Mouse (Mus musculus) small intestine, adult 10 weeks (tissue): ENCODE results near the gene Try5. TPM values are rescaled to one million over a fixed set of nuclear protein-coding genes. Genes with fewer than 3 reads are reported as not detected.

Experiments used
- polyA plus RNA-seq: library from polyadenylated mRNA; stranded (reverse); fragments of 350-450 nt; fragmentation: Illumina TruSeq; extraction: RNeasy Lipid Tissue Mini Kit (QIAGEN cat#74804); gene quantifications from one replicate; pipeline ENCODE4 v1.2.3, GENCODE M21; 2014; ENCODE audit warnings: low replicate concordance

Try5 gene
- 21.2 TPM for polyA plus RNA-seq

GRCm38 (mm10) chr6:41316741-41317140, at the start of gene Try5:
TSS of gene Try5 (minus strand) at chr6:41316841.

DNA sequence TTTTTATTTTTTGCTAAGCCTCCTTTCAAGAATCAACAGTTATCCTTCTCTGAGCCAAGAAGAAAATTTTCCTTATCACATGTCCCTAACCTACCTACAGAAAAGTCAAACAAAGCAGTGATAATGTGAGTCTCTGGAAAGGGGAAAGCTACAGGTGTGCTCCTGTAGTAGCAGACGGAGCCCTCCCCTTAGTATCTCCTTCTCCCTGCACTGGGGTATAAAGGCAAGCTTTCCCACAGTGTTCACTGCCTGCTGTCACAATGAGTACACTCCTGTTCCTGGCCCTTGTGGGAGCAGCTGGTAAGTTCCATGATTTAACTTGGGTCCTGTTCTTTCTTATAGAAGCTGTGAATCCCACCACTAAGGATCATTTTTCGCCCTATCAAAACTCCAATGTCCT, 37.3 kb upstream of the Try5 start, which contains the start of gene Try10:
Gene Try10 (plus strand): TSS at position 174 of the 400 bp plus-strand sequence.

GRCm38 (mm10) chr6:41301969-41302368, 14.7 kb downstream of the Try5 start, which contains the start of gene Try4:
TSS of gene Try4 (plus strand) at chr6:41302269.

Other genes starting within 250 kb of the Try5 start
- 84.3 TPM for gene Try4, start 14.6 kb downstream of the Try5 start, polyA plus RNA-seq
- 1.1 TPM for gene Try10, start 37.3 kb upstream of the Try5 start, polyA plus RNA-seq
- gene Prss3, start 60.8 kb upstream of the Try5 start, polyA plus RNA-seq = not detected
- gene Gm5771, start 75.5 kb upstream of the Try5 start, polyA plus RNA-seq = not detected
- not detected for gene Gm10334, start 129.3 kb upstream of the Try5 start, polyA plus RNA-seq
- gene Prss1, start 142.1 kb upstream of the Try5 start, polyA plus RNA-seq = not detected
- gene Prss2, start 204.9 kb upstream of the Try5 start, polyA plus RNA-seq = 121 TPM